Mouse (Mus musculus) gastrocnemius, postnatal 25 days (tissue): Measurements from ENCODE around the gene Cd52. TPM values are rescaled to one million over a fixed set of nuclear protein-coding genes. Genes with fewer than 3 reads are reported as not detected.

Experiments used
- DNase-seq: peaks from one replicate; pipeline ENCODE4 v3.0.0; 2022
- total RNA-seq, 2 experiments: library from RNA; stranded (reverse); gene quantifications; 1 replicate in 1 of 2; 2 replicates in 1 of 2; pipeline ENCODE4 v1.2.3; 2021

The Cd52 gene
- total RNA-seq, 2 experiments from 2014 or later: 0.61 to 1.2 TPM

DNA sequence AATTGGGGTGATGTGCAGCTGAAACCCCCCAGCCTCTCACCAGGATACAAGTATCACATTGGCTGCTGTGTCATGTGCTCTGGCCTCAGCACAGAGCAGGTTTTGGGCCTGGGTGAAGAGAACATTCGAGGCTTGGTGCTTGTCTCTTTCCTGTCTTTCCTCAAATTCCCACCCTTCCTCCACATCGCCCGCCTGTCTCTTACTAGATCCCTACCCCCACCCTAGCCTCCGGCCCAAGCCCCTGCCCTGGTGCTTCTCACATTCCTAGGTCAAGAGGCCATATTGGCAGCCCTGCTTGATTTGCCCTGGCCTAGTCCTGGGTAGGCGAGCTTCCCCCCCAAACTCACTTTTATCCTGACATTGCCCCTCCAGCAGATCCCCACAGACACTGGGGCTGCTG lies 24.2 kb upstream of the Cd52 start:
- DNase-seq: no peak

DNA sequence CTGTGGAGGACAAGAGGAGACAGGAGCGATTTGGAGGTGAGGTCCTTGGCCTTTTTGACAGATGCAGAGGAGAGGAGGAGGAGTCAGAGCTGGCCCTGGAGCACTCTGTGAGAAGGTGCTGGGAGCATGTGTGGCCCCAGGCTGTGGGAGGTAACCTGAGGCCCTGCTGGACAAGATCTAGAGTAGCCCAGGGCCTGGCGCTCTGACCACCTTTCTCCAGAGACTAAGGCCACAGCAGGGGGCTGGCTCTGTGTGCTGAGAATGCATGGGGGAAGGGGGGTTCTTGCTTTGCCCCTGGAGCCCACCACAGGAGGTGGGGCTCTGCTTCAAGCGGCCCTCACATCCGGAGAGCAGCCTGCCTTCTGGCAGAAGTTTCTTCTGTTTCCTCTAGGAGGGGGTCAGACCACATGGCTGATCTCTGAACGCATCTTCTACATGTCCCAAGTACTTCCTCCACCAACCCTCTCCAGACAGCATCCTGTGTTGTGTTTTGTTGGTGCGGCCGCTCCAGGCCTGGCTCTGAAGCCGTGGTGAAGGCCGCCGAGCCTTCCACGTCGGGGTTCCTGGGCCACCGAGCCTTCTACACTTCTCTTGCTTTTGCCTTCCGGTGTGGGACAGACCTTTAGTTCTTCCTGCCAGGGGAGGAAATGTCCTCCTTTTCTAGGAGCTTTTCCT lies 23.4 kb upstream of the Cd52 start:
- DNase-seq: no peak

DNA sequence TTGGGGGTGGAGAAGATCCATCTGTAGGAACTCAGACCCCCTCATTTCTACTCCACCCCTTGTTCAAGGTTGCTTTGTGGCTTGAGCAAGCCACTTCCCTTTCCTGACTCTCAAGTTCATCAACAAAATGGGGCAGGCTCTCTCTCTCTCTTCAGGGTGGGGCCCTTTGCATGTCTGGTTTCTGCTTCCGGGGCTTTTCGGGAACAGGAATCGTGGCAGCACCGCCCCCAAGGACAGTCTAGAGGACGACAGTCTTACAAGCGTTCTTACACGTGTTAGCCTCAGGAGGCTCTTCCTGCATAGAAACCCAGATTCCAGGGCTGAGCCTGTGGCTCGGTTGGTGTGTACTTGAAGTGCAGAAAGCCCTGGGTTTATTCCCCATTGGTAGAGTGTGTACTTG lies 22.1 kb upstream of the Cd52 start:
- DNase-seq: no peak

DNA sequence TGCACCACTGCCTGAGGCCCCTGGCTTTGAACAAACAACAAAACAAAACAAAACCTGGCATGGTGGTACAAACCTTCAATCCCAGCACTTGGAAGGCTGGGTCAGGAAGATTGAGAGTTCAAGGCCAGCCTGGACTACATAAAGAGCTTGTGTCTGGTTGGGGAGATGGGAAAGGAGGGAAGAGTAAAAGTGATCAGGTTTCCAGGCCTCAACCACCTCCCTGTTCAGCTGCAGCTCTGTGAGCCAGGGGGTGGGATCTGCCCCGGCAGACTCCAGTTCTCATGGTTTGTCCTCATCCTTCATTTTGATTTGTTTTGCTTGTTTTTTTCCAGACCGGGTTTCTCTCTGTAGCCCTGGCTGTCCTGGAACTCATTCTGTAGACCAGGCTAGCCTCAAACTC lies 21.6 kb upstream of the Cd52 start:
- no peak for DNase-seq

DNA sequence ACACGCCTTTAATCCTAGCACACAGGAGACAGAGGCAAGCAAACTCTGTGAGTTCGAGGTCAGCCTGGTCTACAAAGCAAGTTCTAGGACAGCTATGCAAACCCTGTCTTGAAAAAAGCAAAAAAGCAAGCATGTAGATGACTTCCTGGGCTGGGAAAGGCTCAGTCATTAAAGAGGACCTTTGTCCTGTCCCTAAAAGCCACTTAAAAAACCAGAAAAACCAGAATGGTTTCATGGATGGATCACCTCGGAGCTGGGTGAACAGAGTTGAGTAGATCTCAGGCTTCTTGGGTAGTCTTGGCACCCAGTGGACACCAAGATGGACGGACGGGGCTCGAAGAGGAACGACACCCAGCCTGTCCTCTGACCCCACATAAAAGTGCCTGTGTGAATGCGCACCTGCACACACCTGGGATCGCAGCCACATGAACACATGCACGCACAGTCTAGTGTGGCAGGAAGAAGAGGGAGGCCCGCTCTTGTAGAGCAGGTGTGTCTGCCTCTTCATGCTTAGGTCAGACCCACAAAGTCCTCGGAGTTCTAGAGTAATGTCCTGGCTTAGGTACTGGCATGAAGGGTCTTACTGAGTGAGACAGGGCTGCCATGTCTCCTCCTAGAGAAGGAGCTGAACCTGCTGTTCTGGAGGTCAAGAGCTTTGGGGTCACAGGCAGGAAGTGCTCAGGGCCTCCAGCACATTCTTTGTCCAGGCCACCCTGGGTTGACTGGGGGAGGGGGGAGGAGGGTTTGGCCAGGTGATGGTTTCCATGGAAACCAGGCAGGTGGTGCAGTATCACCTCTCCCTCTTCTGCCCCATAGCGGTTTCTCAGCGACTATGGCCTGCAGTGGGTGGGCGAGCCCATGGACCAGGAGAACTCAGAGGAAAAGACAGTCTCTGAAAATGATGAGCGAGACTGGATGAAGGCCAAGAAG lies 20.6 kb upstream of the Cd52 start:
- DNase-seq: no peak

DNA sequence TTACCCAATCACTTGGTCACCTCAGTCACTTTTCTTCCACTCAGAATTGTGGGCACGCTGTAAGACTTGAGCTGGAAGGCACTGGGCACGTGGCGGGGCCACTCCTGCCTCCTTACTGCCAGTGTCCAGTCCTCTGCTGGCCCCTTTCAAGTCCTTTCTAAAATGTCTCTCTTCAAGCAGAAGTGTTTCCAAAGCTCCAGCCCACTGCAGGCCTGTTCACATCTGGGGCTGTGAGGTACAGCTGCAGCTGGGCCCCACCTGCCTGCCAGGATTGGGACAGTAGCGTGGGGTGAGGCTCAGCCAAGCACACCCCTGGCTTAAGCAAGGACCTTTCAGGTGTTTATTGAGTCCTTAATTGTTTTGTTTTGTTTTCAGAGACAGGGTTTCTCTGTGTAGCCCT lies 19.2 kb upstream of the Cd52 start:
- DNase-seq: no peak

DNA sequence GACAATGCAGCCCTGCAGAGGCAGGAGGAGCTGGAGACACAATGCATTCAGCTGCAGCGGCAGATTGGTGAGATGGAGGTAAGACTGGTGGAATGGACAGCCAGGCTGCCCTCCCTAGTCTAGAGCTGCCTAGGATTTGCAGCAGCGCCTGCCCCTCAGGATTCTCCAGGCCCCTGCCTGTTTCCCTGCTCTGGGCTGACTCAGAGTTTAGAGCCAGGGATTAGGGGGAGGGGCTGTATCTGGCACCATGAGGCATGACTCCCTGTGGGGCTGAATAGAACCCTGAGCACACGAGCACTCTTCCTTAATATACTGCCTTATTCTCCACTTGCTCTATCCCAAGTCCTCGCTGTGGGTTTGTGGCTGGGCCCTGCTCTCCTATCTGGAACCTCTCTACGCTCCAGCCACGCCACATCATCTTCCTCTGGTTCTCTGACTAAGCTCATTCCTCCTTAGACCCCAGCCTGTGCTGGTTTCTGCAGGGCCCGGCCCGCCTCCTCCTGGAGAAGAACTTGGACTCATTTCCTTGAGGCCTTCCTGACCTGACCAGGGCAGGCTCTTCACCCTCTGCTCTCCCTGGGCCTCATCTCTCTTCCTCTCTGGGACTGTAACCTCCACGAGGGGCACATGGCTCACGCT lies 18.6 kb upstream of the Cd52 start:
- no peak for DNase-seq

DNA sequence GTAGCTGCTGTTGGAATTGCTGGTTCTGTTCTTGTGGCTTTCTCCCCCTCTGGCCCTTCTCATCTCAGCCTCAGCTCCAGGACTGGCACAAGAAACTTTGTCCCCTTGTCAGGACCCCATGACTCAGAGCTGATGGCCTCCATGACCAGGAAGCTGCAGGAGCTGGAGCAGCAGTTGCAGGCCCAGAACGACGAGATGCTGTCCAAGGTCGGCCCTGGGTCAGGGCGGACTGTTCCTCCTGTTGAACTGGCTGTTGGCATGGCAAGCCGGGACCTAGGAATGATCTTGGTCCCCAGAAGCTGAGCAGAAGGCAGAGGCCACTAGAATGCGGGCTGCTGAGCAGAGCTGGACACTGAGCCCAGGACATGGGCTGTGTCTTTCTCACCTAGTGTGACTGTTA lies 17.5 kb upstream of the Cd52 start:
- DNase-seq: no peak

DNA sequence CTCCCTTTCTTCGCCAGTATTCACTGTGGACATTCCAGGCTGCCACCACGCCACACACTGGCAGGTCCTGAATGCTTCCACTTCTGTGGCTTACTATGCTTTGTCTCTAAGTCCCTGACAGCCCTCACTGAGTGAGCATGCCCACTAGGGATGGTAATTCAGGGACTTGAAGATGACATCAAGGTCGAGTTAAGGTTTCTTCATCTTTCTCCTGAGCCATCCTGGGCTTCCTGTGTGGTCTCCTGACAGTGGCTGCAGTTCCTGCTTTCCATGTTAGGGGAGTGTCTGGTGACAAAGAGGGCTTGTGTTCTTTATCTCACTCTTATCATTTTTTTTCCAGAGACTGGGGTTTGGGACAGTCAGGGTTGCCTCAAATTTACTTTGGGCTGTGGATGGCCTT lies 15.8 kb upstream of the Cd52 start:
- DNase-seq: no peak

DNA sequence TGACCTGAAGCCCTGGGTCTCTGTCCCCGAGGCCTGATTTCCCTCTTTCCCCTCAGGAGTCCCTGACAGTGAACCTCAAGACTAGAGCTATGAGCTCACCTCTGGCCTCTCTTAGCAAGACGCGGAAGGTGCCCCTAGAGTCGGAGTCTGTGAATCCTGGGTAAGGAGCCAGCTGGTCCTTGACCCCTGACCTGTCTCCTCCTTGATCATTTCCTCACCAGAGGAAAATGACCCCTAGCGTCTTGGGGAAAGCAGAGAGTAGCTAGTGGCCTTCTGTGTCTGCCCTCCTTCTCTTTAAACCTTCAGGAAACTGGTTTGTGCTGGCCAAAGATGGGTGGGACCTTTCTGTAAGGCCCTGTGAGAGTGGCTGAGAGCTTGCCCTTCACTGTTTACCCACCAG lies 13.3 kb upstream of the Cd52 start:
- no peak for DNase-seq

DNA sequence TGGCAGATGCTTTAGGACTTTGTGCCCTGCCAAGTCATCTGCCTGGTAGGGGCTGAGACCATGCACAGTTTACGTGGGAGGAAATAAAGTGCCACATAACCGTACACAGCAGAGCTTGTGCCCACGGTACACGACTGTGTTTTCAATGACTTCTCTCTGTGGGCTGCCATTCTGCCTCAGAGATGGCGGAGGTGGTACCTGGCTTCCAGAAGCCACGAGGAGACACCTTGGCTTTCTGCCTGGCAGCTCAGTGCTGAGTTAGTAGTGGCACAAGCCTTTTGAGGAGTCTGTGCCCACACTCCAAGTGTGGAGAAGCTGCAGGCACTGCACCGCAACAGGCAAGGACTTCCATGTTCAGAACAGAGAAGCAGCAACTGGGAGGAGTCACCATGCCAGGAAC lies 12.8 kb upstream of the Cd52 start:
- no peak for DNase-seq

DNA sequence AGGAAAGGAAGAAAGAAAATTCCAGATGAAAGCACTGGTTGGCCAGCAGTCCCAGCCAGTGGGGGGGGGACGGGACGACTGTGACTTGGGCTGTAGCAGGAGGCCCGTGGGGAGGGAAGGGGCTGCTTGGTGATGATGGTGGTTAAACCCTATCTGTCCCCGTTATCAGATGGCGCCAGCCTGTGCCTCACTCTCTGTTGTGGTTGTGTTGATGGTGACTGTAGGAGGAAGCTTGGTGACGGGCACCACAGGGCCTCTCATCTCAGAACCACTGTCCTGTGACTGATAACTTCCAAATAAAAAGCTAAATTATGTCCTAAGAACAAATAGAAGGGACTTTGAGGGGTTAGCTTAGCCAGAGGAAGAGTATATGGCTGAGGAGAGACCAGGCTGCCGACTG lies 11.2 kb upstream of the Cd52 start:
- no peak for DNase-seq

DNA sequence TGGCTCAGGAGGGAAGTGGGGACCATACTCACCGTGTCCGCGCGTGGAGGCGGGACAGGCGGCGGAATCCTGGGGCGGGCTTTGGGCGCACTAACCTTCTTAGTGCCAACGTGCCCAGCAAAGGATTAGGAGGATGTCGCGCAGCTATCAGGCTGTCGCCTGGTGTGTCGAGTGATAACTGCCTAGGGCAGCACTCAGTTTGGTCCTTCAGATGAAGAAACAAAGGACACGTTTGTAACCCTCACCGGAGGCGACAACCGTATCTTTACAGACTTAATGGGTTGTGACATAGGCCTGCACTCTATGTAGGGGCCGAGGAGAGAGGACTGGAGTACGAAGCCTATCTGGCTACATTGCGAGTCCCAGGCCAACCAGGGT lies 7.8 kb upstream of the Cd52 start:
- no peak for DNase-seq

DNA sequence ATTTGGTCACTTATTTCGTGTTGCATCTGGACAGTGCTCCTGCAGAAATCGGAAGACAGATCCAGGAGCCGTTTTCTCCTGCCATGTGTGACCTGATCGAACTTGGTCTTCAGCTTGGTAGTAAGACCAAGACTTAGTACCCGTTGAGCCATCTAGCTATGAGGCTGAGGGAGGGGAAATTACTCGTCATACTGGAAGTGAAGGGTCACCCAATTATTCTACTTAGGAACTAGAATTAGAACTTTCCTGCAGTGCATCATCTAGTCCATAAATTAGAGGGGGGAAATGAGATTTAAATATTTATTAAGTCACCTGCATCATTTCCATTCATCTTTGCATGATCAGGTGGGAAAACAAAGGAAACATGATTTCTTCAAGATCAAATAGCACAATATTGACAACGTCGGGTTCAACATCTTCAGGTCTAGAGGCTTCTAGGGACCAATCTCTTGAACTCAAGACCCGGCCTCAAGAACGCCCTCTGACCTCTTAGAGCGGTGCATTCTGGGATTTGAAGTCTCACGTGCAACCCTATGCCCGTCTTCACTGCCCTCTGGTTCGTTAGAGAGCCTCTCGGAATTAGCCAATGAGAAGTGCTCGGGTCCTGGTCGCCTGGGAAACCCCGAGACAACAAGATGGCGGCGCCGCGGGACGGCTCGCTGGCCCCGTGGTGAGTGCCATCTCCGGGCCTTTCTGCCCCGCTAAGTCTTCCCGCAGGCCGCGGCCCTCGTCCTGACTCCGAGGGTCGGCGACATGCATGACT lies 7.3 kb upstream of the Cd52 start, which contains the start of gene Ubxn11:
TSS of gene Ubxn11 (plus strand) at position 592 of the 763 bp plus-strand sequence.
- peak; percentile 79 for DNase-seq

DNA sequence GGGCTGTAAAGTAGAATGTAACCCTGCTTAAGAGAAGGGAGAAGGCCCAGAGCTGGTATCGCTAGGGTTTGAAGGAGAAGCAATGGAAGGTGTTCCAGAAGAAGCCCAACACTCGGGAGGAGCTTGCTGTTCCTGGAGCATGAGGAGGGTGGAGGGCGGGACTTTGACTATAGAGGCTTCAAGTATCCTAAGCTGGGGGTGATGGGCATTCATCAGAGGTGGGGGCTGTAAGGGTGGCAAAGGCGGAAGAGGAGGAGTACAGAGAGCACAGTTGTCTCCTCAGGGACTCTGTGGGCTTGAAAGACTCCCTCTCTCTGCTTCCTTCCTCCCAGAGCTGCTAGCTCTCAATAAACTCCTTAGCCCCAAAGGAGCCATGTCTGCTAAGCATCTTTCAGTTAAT lies 5.4 kb upstream of the Cd52 start:
- no peak for DNase-seq

DNA sequence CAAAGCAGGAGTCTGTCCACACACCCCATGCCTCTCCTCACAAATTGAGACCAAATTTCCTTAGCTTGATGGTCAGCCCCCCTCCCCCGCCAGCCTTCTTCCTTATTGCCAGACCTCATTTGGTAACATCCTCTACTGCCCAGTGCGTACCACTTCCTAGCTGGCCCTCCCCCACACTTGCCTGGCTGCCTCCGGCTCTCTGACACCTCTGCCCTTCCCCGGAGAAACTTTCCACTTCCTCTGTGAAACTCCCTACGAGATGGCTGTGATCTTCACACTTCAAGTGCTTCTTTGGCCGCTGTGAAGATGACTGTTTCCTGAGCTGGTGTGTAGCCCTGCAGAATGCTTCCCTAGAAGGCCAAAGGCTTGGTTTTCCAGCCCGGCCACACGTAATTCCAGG lies 3.7 kb upstream of the Cd52 start:
- DNase-seq: peak; percentile 49

DNA sequence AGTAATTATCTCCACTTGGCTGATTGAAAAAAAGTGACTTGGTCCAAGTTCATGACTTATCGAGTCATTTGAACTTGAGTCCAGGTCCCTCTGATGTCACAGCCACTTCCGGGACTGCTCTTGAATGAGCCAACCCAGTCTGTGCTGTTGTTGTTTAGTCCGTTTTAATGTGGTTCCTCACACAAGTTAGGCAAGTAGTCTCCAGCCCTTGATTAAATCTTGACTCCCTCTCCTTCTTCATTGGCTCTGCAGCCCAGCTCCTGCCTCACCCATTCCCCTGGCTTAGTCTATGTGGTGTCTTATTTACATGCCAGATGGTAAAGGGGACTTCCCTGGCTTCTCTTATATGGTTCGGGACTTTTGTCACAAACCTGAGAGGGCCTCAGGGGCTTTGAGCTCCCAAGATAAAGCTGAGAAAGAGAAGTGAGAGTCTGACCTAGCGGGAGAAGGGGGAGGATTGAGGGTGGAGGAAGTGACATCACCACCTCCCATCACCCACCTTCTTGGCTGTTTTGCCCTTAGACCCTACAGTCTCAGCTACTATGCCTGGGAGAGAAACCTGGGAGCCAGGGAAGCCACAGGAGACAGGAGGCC lies 2.2 kb upstream of the Cd52 start:
- DNase-seq: no peak

DNA sequence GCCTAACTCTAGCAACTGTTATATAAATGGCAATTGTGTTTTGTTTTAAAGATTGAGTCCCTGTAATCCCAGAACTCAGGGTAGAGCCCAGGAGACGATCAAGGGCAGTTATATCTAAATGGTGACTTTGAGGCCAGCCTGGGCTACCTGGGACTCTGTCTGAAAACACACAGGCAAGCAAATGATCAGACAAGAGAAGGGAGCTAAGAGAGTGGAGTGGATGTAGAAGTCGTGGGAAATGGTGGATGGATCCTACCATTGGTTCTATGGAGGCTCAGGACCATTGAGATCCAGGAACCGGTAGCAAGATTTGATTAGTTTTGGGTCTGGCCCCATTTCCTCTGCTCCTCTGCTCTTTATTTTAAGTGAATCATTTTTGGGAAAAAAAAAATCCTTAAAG lies 1.2 kb upstream of the Cd52 start:
- DNase-seq: no peak

DNA sequence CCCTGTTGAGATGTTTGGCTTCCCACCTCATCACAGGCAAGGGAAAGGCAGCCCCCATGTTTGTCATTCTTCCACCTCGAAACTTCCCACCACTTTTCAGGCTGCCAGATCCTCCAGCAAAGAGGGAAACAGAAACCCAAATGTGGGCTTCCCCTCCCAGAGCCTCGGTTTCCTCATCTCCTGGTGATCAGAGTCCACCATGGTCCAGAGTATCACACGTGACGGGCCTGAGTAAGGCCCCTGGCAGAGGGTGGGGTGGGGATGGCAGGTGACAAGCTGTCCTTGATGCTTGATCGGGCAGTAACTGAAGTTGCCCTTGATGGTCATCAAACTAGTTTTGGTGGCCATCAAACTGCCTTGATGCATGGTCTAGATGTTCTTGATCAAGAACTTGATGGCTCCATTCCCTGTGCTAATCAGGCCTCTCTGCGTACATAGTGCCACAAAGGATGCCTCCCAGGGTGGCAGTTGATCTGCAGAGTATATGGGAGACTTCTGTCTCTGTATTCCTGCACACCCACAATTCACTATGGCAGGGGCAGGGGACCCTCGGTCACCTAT lies 798 bp downstream of the Cd52 start:
- DNase-seq: no peak

DNA sequence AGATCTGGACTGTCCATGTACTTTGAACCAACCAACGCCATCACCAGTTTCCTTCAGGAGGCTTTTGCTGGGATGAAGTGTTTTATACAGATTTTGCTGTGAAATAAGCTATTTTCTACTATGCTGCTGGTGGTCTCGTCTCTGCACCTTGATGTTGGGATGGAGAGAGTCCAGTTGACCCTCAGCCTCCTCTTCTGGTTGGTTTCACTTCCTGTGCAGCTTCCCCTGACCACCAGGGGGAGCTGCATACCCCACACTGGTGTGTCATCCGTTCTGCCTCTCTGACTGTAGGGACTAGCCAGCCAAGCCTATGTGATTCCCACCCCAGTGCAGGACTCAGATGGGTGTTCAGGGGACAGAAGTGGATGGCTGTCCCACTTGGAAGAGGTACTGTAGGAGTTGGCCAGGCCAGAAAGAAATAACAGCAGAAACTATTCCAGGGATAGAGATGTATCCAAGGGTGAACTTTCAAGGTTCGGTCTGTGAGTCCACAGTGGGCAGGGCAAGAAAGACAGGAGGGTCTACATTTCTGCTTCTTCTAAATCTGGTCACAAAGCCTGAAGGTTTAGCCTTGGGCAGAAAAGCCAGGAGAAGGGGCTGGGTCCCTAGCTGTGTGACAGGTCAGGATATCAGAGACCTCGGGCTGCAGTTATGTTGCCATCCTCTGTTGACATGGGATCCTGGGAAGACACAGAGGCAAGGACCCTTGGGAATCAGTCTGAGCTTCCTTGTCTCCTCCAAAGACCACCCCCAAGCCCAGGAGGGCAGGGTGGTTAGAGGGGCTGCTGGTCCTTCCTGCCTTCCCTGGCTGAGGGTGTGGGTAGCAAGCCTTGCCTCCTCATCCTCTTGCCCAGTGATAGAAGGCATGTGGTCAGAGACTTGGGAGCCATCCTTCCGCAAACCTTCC lies 2.2 kb downstream of the Cd52 start:
- DNase-seq: no peak

DNA sequence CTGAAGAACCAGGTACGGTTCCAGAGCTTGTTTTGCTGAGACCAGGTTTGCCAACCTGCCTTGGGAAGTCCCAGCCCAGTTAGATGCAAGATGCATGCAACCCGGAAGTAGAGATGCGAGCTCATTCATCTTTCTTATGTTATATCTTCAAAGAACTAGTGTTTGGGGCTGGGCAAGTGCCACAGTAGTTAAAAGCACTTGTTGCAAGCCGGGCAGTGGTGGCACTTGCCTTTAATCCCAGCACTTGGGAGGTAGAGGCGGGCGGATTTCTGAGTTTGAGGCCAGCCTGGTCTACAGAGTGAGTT lies 3.7 kb downstream of the Cd52 start:
- DNase-seq: no peak
